24 mouse cellular contexts compared by ENCODE assay signal in the genomic region with DNA sequence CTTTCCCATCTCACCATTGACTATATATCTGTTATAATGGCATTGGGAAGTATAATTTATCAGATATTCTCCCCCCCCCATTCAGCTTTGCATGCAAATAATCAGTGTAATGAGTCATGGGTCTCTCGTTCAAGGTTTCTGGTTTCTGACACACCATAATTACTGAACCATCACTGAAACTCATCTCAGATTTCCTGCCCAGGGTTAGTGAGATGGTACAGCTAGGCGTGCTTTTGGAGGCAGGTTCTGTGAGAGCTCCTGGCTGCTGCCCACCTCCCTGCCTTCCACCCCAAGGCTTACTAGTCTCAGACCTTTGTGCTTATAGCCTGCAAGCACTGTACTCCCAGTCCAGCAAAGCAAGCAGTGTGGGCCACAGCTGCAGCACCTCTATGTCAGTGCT.
A peak's percentile ranks its signal among the peaks of the same experiment; 100 is the strongest.
DNase-seq lines count a peak whose midpoint lies in the region; ATAC-seq and TF ChIP-seq lines count a peak whose summit lies in the region.
"Had no signal": no experiment of that assay in that cellular context is flagged by ENCODE, and none has a peak within 500 bp of the region (broad histone marks: within the 10 kb centered on the region; RNA-seq: fewer than 3 reads in every experiment).

No protein-coding gene starts in this region.

- ATAC-seq in kidney, embryonic 14.5 days (ENCODE audit: low FRiP score, low TSS enrichment) = peak; percentile 69; the same call in 1 of the 2 replicates
- ATAC-seq in kidney, postnatal 0 days (replicated peaks; ENCODE audit: low FRiP score, low read depth) = no peak
- no peak for ATAC-seq in monocyte, adult 5-6 weeks (replicated peaks; ENCODE audit: insufficient number of reproducible peaks, low FRiP score, low TSS enrichment, poor library complexity, severe bottlenecking)
- ATAC-seq: activated CD4-positive, CD25-positive, alpha-beta regulatory T cell, adult 4 months; forebrain, embryonic 16.5 days had no signal

- WGBS in kidney, embryonic 14.5 days = 35% methylated on average over 2 of the region's 2 CpGs
- WGBS in kidney, postnatal 0 days = 40% methylated on average over 2 of the region's 2 CpGs
- WGBS in lung, adult 2 months = 73% methylated on average over 2 of the region's 2 CpGs

- DNase-seq in adrenal gland, adult 2 months = peak; percentile 22
- DNase-seq in adrenal gland, postnatal 14 days = no peak
- DNase-seq in kidney, postnatal 14 days = no peak
- DNase-seq in kidney, postnatal 0 days (ENCODE audit: low spot score) = peak; percentile 31
- DNase-seq in kidney, adult 8-10 months = no peak
- no peak for DNase-seq in lung, adult 2 months
- DNase-seq: adrenal gland, postnatal 10 days; cerebellum, adult 11 months; cerebellum, adult 8-10 months; cerebellum, postnatal 10 days; cerebellum, postnatal 36 days; embryo, embryonic 11 days; gastrocnemius, postnatal 10 days; gastrocnemius, postnatal 36 days had no signal

- H3K27me3 ChIP-seq in kidney, embryonic 14.5 days (ENCODE audit: control insufficient read depth, insufficient read depth, low read length) = no peaks in the 10 kb centered on the region
- H3K27me3 ChIP-seq in kidney, postnatal 0 days (ENCODE audit: insufficient read depth, low read length) = no peaks in the 10 kb centered on the region
- H3K27me3 ChIP-seq: embryonic facial prominence, embryonic 13.5 days; forebrain, embryonic 12.5 days; hindbrain, embryonic 12.5 days; hindbrain, embryonic 15.5 days had no signal

- H3K9me3 ChIP-seq in kidney, embryonic 14.5 days (ENCODE audit: control insufficient read depth, low read length) = no peaks in the 10 kb centered on the region
- H3K9me3 ChIP-seq in kidney, postnatal 0 days (replicated peaks; ENCODE audit: low read length) = no peaks in the 10 kb centered on the region
- H3K9me3 ChIP-seq: embryonic facial prominence, embryonic 10.5 days; embryonic facial prominence, embryonic 13.5 days; forebrain, embryonic 12.5 days; hindbrain, embryonic 12.5 days; hindbrain, embryonic 15.5 days had no signal

- no peak overlapping the region for H3K27ac ChIP-seq in kidney, embryonic 14.5 days (ENCODE audit: low read depth, low read length)
- H3K27ac ChIP-seq in kidney, postnatal 0 days = no peak overlapping the region
- H3K27ac ChIP-seq: embryonic facial prominence, embryonic 10.5 days; embryonic facial prominence, embryonic 13.5 days; forebrain, embryonic 12.5 days; hindbrain, embryonic 12.5 days; hindbrain, embryonic 15.5 days had no signal

- no peak overlapping the region for H3K9ac ChIP-seq in kidney, embryonic 14.5 days (ENCODE audit: low read depth, low read length)
- H3K9ac ChIP-seq in kidney, postnatal 0 days (ENCODE audit: low read depth, low read length) = no peak overlapping the region
- H3K9ac ChIP-seq: embryonic facial prominence, embryonic 13.5 days; forebrain, embryonic 12.5 days; hindbrain, embryonic 12.5 days; hindbrain, embryonic 15.5 days had no signal

- TF ChIP-seq CTCF in kidney, postnatal 0 days (IDR thresholded peaks at IDR 0.05; ENCODE audit: low read depth) = no peak
- TF ChIP-seq CTCF in lung, adult 2 months (IDR thresholded peaks at IDR 0.05; ENCODE audit: insufficient read depth, low read length) = no peak

- H3K4me2 ChIP-seq in kidney, embryonic 14.5 days (replicated peaks; ENCODE audit: low read depth, low read length) = no peak overlapping the region
- no peak overlapping the region for H3K4me2 ChIP-seq in kidney, postnatal 0 days (ENCODE audit: low read length)
- H3K4me2 ChIP-seq: embryonic facial prominence, embryonic 13.5 days; forebrain, embryonic 12.5 days; hindbrain, embryonic 12.5 days; hindbrain, embryonic 15.5 days had no signal

- no peaks in the 10 kb centered on the region for H3K36me3 ChIP-seq in kidney, embryonic 14.5 days (ENCODE audit: control insufficient read depth, insufficient read depth, low read length)
- H3K36me3 ChIP-seq in kidney, postnatal 0 days (ENCODE audit: insufficient read depth, low read length) = no peaks in the 10 kb centered on the region
- H3K36me3 ChIP-seq: embryonic facial prominence, embryonic 10.5 days; embryonic facial prominence, embryonic 13.5 days; forebrain, embryonic 12.5 days; hindbrain, embryonic 12.5 days; hindbrain, embryonic 15.5 days had no signal

- no peak for TF ChIP-seq POLR2A in lung, adult 2 months (IDR thresholded peaks at IDR 0.05; ENCODE audit: borderline replicate concordance, extremely low read depth, low read depth, low read length)

- no peaks in the 10 kb centered on the region for H3K4me1 ChIP-seq in kidney, embryonic 14.5 days (ENCODE audit: control insufficient read depth, insufficient read depth, low read length)
- H3K4me1 ChIP-seq in kidney, postnatal 0 days (replicated peaks; ENCODE audit: insufficient read depth, low read length) = no peaks in the 10 kb centered on the region
- peaks cover 2% of the 10 kb centered on the region; the same call in 1 of the 2 replicates for H3K4me1 ChIP-seq in lung, adult 2 months (ENCODE audit: control insufficient read depth, insufficient read depth, low read length)
- H3K4me1 ChIP-seq: embryonic facial prominence, embryonic 10.5 days; forebrain, embryonic 12.5 days; hindbrain, embryonic 12.5 days had no signal

- no peak overlapping the region for H3K4me3 ChIP-seq in kidney, embryonic 14.5 days (ENCODE audit: low read length)
- H3K4me3 ChIP-seq in kidney, postnatal 0 days (replicated peaks; ENCODE audit: low read depth, low read length) = no peak overlapping the region
- H3K4me3 ChIP-seq in lung, adult 2 months (replicated peaks; ENCODE audit: extremely low read depth, low read depth, low read length) = no peak overlapping the region
- H3K4me3 ChIP-seq: embryonic facial prominence, embryonic 10.5 days; embryonic facial prominence, embryonic 13.5 days; erythroblast, embryonic 14.5 days; forebrain, embryonic 12.5 days; hindbrain, embryonic 12.5 days; hindbrain, embryonic 15.5 days had no signal

Comparison
In these comparisons a context has a peak if more than half of its experiments do, and no peak if none do; other contexts are left out.
1. DNase-seq: peak in adrenal gland, adult 2 months (single experiment) and kidney, postnatal 0 days (single experiment); none in adrenal gland, postnatal 14 days (single experiment), kidney, postnatal 14 days (single experiment), kidney, adult 8-10 months (0 of 2) and lung, adult 2 months (single experiment).